Mouse (Mus musculus) common myeloid progenitor, adult 5-6 weeks (primary cell): ENCODE results near the gene Nxn. TPM values are rescaled to one million over a fixed set of nuclear protein-coding genes. Genes with fewer than 3 reads are reported as not detected.
"Not testable (repeated sequence)": the region's sequence is repeated elsewhere in the genome, so short reads cannot be mapped to it uniquely, and the experiment has no call there.

Experiments
- ATAC-seq: replicated peaks from 2 replicates; pipeline ENCODE4 v1.8.0; 2016; ENCODE audit warnings: low read depth, mild to moderate bottlenecking, moderate TSS enrichment, inconsistent platforms; ENCODE audit not compliant: poor library complexity, severe bottlenecking
- total RNA-seq: library from RNA; stranded (forward); fragments of 200-1000, 187-1606 nt; gene quantifications from 2 replicates; pipeline ENCODE4 v1.2.3, GENCODE M21; 2017

The Nxn gene
- total RNA-seq, 1 experiment from 2014 or later: 12.7 TPM

GRCm38 (mm10) chr11:76242901-76243810 lies 155.8 kb downstream of the Nxn start, which contains the start of the genes Mrm3 and Glod4:
Mrm3 (plus strand) TSS chr11:76243715.
Glod4 (minus strand) TSS chr11:76243725.
- peak; percentile 99 for ATAC-seq

- ATAC-seq: no peak
Measured at GRCm38 (mm10) chr11:76239750-76240149, 159.2 kb downstream of the Nxn start.

GRCm38 (mm10) chr11:76236136-76236535 lies 162.8 kb downstream of the Nxn start:
- ATAC-seq: no peak

- ATAC-seq: no peak
Measured at GRCm38 (mm10) chr11:76225051-76225450, 173.9 kb downstream of the Nxn start.

- ATAC-seq: no peak
Measured at GRCm38 (mm10) chr11:76224631-76225030, 174.3 kb downstream of the Nxn start.

- ATAC-seq: peak; percentile 99
Measured at GRCm38 (mm10) chr11:76217390-76217800, 181.5 kb downstream of the Nxn start, which contains the start of the genes Dbil5 and Gemin4. Dbil5 (plus strand) TSS chr11:76217608. Gemin4 (minus strand) TSS chr11:76217664.

- ATAC-seq: no peak
Measured at GRCm38 (mm10) chr11:76216681-76217389, 182.1 kb downstream of the Nxn start.

- no peak for ATAC-seq
Measured at GRCm38 (mm10) chr11:76216049-76216540, 182.8 kb downstream of the Nxn start.

- ATAC-seq: no peak
Measured at GRCm38 (mm10) chr11:76215011-76215410, 183.9 kb downstream of the Nxn start.

- no peak for ATAC-seq
Measured at GRCm38 (mm10) chr11:76213841-76214240, 185.1 kb downstream of the Nxn start.

- ATAC-seq: not testable (repeated sequence)
Measured at GRCm38 (mm10) chr11:76211595-76211994, 187.3 kb downstream of the Nxn start.

- ATAC-seq: no peak
Measured at GRCm38 (mm10) chr11:76210228-76210985, 188.5 kb downstream of the Nxn start.

Other genes with a start within 250 kb of the Nxn start
- 41.8 and 43.6 TPM in 2 replicates for gene Vps53, start 219.5 kb downstream of the Nxn start, total RNA-seq
- 0.44 and 2.0 TPM in 2 replicates for gene Fam57a, start 219.5 kb downstream of the Nxn start, total RNA-seq
- gene Dbil5, start 181.5 kb downstream of the Nxn start, total RNA-seq: not detected in 2 replicates
- 21.7 and 21.9 TPM in 2 replicates for gene Gemin4, start 181.5 kb downstream of the Nxn start, total RNA-seq
- 22.5 and 33.2 TPM in 2 replicates for gene Mrm3, start 155.4 kb downstream of the Nxn start, total RNA-seq
- 216 and 244 TPM in 2 replicates for gene Glod4, start 155.4 kb downstream of the Nxn start, total RNA-seq
- 11.1 and 17.0 TPM in 2 replicates for gene Timm22, start 7.8 kb upstream of the Nxn start, total RNA-seq
- 32.9 and 42.4 TPM in 2 replicates for gene Abr, start 223.2 kb upstream of the Nxn start, total RNA-seq